13 mouse cellular contexts compared by ENCODE assay signal in genomic region chr8:78477051-78477829, GRCm38 (mm10). TPM values are rescaled to one million over a fixed set of nuclear protein-coding genes. Genes with fewer than 3 reads are reported as not detected.
DNase-seq lines count a peak whose midpoint lies in the region; ATAC-seq and TF ChIP-seq lines count a peak whose summit lies in the region.
"Had no signal": no experiment of that assay in that cellular context is flagged by ENCODE, and none has a peak within 500 bp of the region (broad histone marks: within the 10 kb centered on the region; RNA-seq: fewer than 3 reads in every experiment).

No protein-coding gene starts in this region.

- H3K9ac ChIP-seq in hindbrain, postnatal 0 days (replicated peaks; ENCODE audit: low read length): no peak overlapping the region
- H3K9ac ChIP-seq in hindbrain, embryonic 16.5 days (ENCODE audit: low read depth, low read length): no peak overlapping the region
- no peak overlapping the region for H3K9ac ChIP-seq in midbrain, postnatal 0 days (replicated peaks; ENCODE audit: low read length, poor library complexity, severe bottlenecking)
- no peak overlapping the region for H3K9ac ChIP-seq in midbrain, embryonic 15.5 days
- H3K9ac ChIP-seq in stomach, postnatal 0 days (ENCODE audit: low read length): no peak overlapping the region
- H3K9ac ChIP-seq: forebrain, embryonic 12.5 days; heart, embryonic 15.5 days; limb, embryonic 15.5 days had no signal

- no peaks in the 10 kb centered on the region for H3K4me1 ChIP-seq in hindbrain, postnatal 0 days (ENCODE audit: insufficient read depth, low read length)
- H3K4me1 ChIP-seq in hindbrain, embryonic 16.5 days (ENCODE audit: control insufficient read depth, insufficient read depth, low read depth, low read length): no peaks in the 10 kb centered on the region
- no peaks in the 10 kb centered on the region for H3K4me1 ChIP-seq in midbrain, postnatal 0 days (ENCODE audit: insufficient read depth, low read length)
- no peaks in the 10 kb centered on the region for H3K4me1 ChIP-seq in midbrain, embryonic 15.5 days
- no peaks in the 10 kb centered on the region for H3K4me1 ChIP-seq in stomach, postnatal 0 days (replicated peaks; ENCODE audit: control insufficient read depth, insufficient read depth)
- H3K4me1 ChIP-seq: forebrain, embryonic 12.5 days; heart, embryonic 15.5 days; limb, embryonic 15.5 days had no signal

- no peak overlapping the region for H3K4me3 ChIP-seq in hindbrain, postnatal 0 days (ENCODE audit: low read length)
- H3K4me3 ChIP-seq in hindbrain, embryonic 16.5 days (ENCODE audit: low read length): no peak overlapping the region
- H3K4me3 ChIP-seq in midbrain, postnatal 0 days (ENCODE audit: low read depth, low read length): no peak overlapping the region
- H3K4me3 ChIP-seq in midbrain, embryonic 15.5 days: no peak overlapping the region
- H3K4me3 ChIP-seq in stomach, postnatal 0 days (ENCODE audit: low read depth, low read length): no peak overlapping the region
- H3K4me3 ChIP-seq: forebrain, embryonic 12.5 days; heart, embryonic 15.5 days; limb, embryonic 15.5 days had no signal

- H3K27me3 ChIP-seq in hindbrain, postnatal 0 days (ENCODE audit: insufficient read depth, low read length): no peaks in the 10 kb centered on the region
- H3K27me3 ChIP-seq in hindbrain, embryonic 16.5 days (replicated peaks; ENCODE audit: control insufficient read depth, insufficient read depth, low read length): no peaks in the 10 kb centered on the region
- H3K27me3 ChIP-seq in midbrain, postnatal 0 days (ENCODE audit: insufficient read depth, low read length): no peaks in the 10 kb centered on the region
- no peaks in the 10 kb centered on the region for H3K27me3 ChIP-seq in midbrain, embryonic 15.5 days (replicated peaks)
- no peaks in the 10 kb centered on the region for H3K27me3 ChIP-seq in stomach, postnatal 0 days (ENCODE audit: control insufficient read depth, insufficient read depth, low read length)
- H3K27me3 ChIP-seq: forebrain, embryonic 12.5 days; heart, embryonic 15.5 days; limb, embryonic 15.5 days had no signal

- no peak for ATAC-seq in hindbrain, postnatal 0 days
- no peak for ATAC-seq in hindbrain, embryonic 16.5 days
- no peak for ATAC-seq in midbrain, postnatal 0 days (ENCODE audit: low FRiP score)
- ATAC-seq in midbrain, embryonic 15.5 days (replicated peaks): no peak
- ATAC-seq in stomach, postnatal 0 days (ENCODE audit: low FRiP score, low TSS enrichment): no peak

- peak; percentile 64 for TF ChIP-seq CTCF in hindbrain, postnatal 0 days (IDR thresholded peaks at IDR 0.05; ENCODE audit: low read depth)
- peak; percentile 58 for TF ChIP-seq CTCF in midbrain, postnatal 0 days (IDR thresholded peaks at IDR 0.05)
- peak; percentile 62 for TF ChIP-seq CTCF in stomach, postnatal 0 days (IDR thresholded peaks at IDR 0.05; ENCODE audit: low read depth)

- peak; percentile 30 for DNase-seq in hindbrain, postnatal 0 days (ENCODE audit: low spot score)
- peak; percentile 27 for DNase-seq in midbrain, postnatal 0 days (ENCODE audit: low spot score)
- DNase-seq in embryo, embryonic 11.5 days (ENCODE audit: low read depth, low spot score): peak; percentile 4
- DNase-seq in stomach, postnatal 0 days (ENCODE audit: low spot score): no peak
- no peak for DNase-seq in thymus, postnatal 25 days
- no peak for DNase-seq in right cerebral cortex, postnatal 14 days
- DNase-seq: cerebellum, adult 8-10 months had no signal

- H3K4me2 ChIP-seq in hindbrain, postnatal 0 days (ENCODE audit: low read depth, low read length): no peak overlapping the region
- H3K4me2 ChIP-seq in hindbrain, embryonic 16.5 days (ENCODE audit: low read length): no peak overlapping the region
- no peak overlapping the region for H3K4me2 ChIP-seq in midbrain, postnatal 0 days (ENCODE audit: low read depth, low read length, poor library complexity, severe bottlenecking)
- H3K4me2 ChIP-seq in midbrain, embryonic 15.5 days: no peak overlapping the region
- no peak overlapping the region for H3K4me2 ChIP-seq in stomach, postnatal 0 days (replicated peaks; ENCODE audit: low read depth)
- H3K4me2 ChIP-seq: forebrain, embryonic 12.5 days; heart, embryonic 15.5 days; limb, embryonic 15.5 days had no signal

- H3K36me3 ChIP-seq in hindbrain, postnatal 0 days (ENCODE audit: insufficient read depth, low read length): no peaks in the 10 kb centered on the region
- no peaks in the 10 kb centered on the region for H3K36me3 ChIP-seq in hindbrain, embryonic 16.5 days (ENCODE audit: control insufficient read depth, insufficient read depth, low read length)
- no peaks in the 10 kb centered on the region for H3K36me3 ChIP-seq in midbrain, postnatal 0 days (ENCODE audit: insufficient read depth, low read length)
- H3K36me3 ChIP-seq in midbrain, embryonic 15.5 days (replicated peaks): no peaks in the 10 kb centered on the region
- H3K36me3 ChIP-seq in stomach, postnatal 0 days (ENCODE audit: control insufficient read depth, insufficient read depth, low read length): no peaks in the 10 kb centered on the region
- H3K36me3 ChIP-seq: forebrain, embryonic 12.5 days; heart, embryonic 15.5 days; limb, embryonic 15.5 days had no signal

- H3K27ac ChIP-seq in hindbrain, postnatal 0 days: no peak overlapping the region
- no peak overlapping the region for H3K27ac ChIP-seq in hindbrain, embryonic 16.5 days (ENCODE audit: low read depth, low read length)
- H3K27ac ChIP-seq in midbrain, postnatal 0 days (ENCODE audit: low read depth, low read length): no peak overlapping the region
- no peak overlapping the region for H3K27ac ChIP-seq in midbrain, embryonic 15.5 days
- H3K27ac ChIP-seq in stomach, postnatal 0 days (replicated peaks): no peak overlapping the region
- H3K27ac ChIP-seq: forebrain, embryonic 12.5 days; heart, embryonic 15.5 days; limb, embryonic 15.5 days had no signal

- 57% methylated on average over 6 of the region's 6 CpGs for WGBS in hindbrain, postnatal 0 days
- 54% methylated on average over 6 of the region's 6 CpGs for WGBS in hindbrain, embryonic 16.5 days
- WGBS in midbrain, postnatal 0 days: 59% methylated on average over 6 of the region's 6 CpGs
- WGBS in midbrain, embryonic 15.5 days: 65% methylated on average over 6 of the region's 6 CpGs
- 35% methylated on average over 6 of the region's 6 CpGs for WGBS in stomach, postnatal 0 days

- no peak for TF ChIP-seq EP300 in stomach, postnatal 0 days (optimal IDR thresholded peaks at IDR 0.05)

- no peaks in the 10 kb centered on the region for H3K9me3 ChIP-seq in hindbrain, postnatal 0 days (ENCODE audit: low read length)
- no peaks in the 10 kb centered on the region for H3K9me3 ChIP-seq in hindbrain, embryonic 16.5 days (ENCODE audit: control insufficient read depth, low read length)
- H3K9me3 ChIP-seq in midbrain, postnatal 0 days (ENCODE audit: low read length): no peaks in the 10 kb centered on the region
- H3K9me3 ChIP-seq in midbrain, embryonic 15.5 days: no peaks in the 10 kb centered on the region
- H3K9me3 ChIP-seq in stomach, postnatal 0 days (ENCODE audit: control insufficient read depth, low read length): no peaks in the 10 kb centered on the region
- H3K9me3 ChIP-seq: forebrain, embryonic 12.5 days; heart, embryonic 15.5 days; limb, embryonic 15.5 days had no signal

RNA-seq across cellular contexts. Expression of gene Rbmxl1, which starts 31.5 kb away (rescaled TPM):
- 64.6 and 71.3 TPM in 2 replicates for total RNA-seq in hindbrain, postnatal 0 days (2014; rRNA removed)
- polyA plus RNA-seq in hindbrain, postnatal 0 days (2015; fragmentation: Nextera tagmentation; extraction: Ambion mirVana): 139 and 144 TPM in 2 replicates
- polyA plus RNA-seq in hindbrain, embryonic 16.5 days (2015; fragmentation: Nextera tagmentation; extraction: Ambion mirVana): 180 and 184 TPM in 2 replicates
- 67.8 and 94.2 TPM in 2 replicates for total RNA-seq in midbrain, postnatal 0 days (2014; rRNA removed)
- polyA plus RNA-seq in midbrain, postnatal 0 days (2015; fragmentation: Nextera tagmentation; extraction: Ambion mirVana): 139 and 141 TPM in 2 replicates
- 199 and 201 TPM in 2 replicates for polyA plus RNA-seq in midbrain, embryonic 15.5 days (2015; fragmentation: Nextera tagmentation; extraction: Ambion mirVana)
- polyA plus RNA-seq in stomach, postnatal 0 days (2015; fragmentation: Nextera tagmentation; extraction: Ambion mirVana): 76.1 and 78.6 TPM in 2 replicates

RNA-seq across cellular contexts. Expression of gene Slc10a7, which starts 31.9 kb away (rescaled TPM):
- 6.9 and 10.5 TPM in 2 replicates for total RNA-seq in hindbrain, postnatal 0 days (2014; rRNA removed)
- 6.9 and 7.3 TPM in 2 replicates for polyA plus RNA-seq in hindbrain, postnatal 0 days (2015; fragmentation: Nextera tagmentation; extraction: Ambion mirVana)
- polyA plus RNA-seq in hindbrain, embryonic 16.5 days (2015; fragmentation: Nextera tagmentation; extraction: Ambion mirVana): 8.7 and 10.3 TPM in 2 replicates
- total RNA-seq in midbrain, postnatal 0 days (2014; rRNA removed): 10.9 and 14.9 TPM in 2 replicates
- 6.3 and 7.7 TPM in 2 replicates for polyA plus RNA-seq in midbrain, postnatal 0 days (2015; fragmentation: Nextera tagmentation; extraction: Ambion mirVana)
- 11.9 and 12.7 TPM in 2 replicates for polyA plus RNA-seq in midbrain, embryonic 15.5 days (2015; fragmentation: Nextera tagmentation; extraction: Ambion mirVana)
- polyA plus RNA-seq in stomach, postnatal 0 days (2015; fragmentation: Nextera tagmentation; extraction: Ambion mirVana): 11.3 and 11.4 TPM in 2 replicates

RNA-seq across cellular contexts. Expression of gene Pou4f2, which starts 40.8 kb away (rescaled TPM):
- total RNA-seq in hindbrain, postnatal 0 days (2014; rRNA removed): 3.9 and 7.8 TPM in 2 replicates
- 2.7 and 3.3 TPM in 2 replicates for polyA plus RNA-seq in hindbrain, postnatal 0 days (2015; fragmentation: Nextera tagmentation; extraction: Ambion mirVana)
- 5.2 and 5.3 TPM in 2 replicates for polyA plus RNA-seq in hindbrain, embryonic 16.5 days (2015; fragmentation: Nextera tagmentation; extraction: Ambion mirVana)
- 34.6 and 34.8 TPM in 2 replicates for total RNA-seq in midbrain, postnatal 0 days (2014; rRNA removed)
- polyA plus RNA-seq in midbrain, postnatal 0 days (2015; fragmentation: Nextera tagmentation; extraction: Ambion mirVana): 13.0 and 14.4 TPM in 2 replicates
- polyA plus RNA-seq in midbrain, embryonic 15.5 days (2015; fragmentation: Nextera tagmentation; extraction: Ambion mirVana): 15.8 and 19.3 TPM in 2 replicates
- polyA plus RNA-seq in stomach, postnatal 0 days (2015; fragmentation: Nextera tagmentation; extraction: Ambion mirVana): not detected in 2 replicates
- polyA plus RNA-seq: forebrain, embryonic 12.5 days; heart, embryonic 15.5 days; limb, embryonic 15.5 days; spleen, adult 2 months had no signal

Comparison
In these comparisons a context has a peak if more than half of its experiments do, and no peak if none do; other contexts are left out.
1. DNase-seq: peak in hindbrain, postnatal 0 days (single experiment), midbrain, postnatal 0 days (single experiment) and embryo, embryonic 11.5 days (single experiment); none in stomach, postnatal 0 days (single experiment), thymus, postnatal 25 days (single experiment) and right cerebral cortex, postnatal 14 days (single experiment).
2. Peak in every context shown above with its lines, with median percentiles within 50 percentile points of each other: CTCF ChIP-seq.